In the genomic region with DNA sequence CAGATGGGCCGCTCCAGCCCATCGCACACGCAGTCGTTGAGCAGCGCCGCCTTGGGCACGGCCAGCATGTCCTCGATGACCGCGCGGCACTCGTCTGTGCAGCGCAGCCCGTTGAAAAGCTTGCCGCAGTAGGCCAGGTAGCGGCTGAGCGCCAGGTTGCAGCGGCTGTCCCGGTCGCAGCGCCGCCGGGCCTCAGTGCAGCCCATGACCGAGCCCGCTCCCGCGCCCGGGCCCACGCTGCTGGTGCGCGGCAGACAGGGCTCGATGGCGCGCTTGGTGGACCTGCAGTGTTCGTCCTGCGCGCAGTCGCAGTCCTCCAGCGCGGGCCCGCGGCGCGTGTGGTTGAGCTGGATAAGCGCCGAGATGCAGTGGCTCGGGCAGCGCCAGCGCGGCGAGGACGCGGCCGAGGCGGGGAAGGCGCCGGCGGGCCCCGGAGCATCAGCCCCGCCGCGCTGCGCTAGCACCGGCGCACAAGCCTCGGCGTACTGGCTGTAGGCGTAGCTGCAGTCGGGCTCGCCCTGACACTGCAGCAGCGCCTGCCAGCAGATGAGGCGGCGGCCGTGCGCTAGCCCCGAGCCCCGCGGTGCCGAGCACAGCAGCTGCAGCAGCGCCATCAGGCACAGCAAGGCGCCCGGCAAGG, we compare ENCODE assay signal across 8 mouse cellular contexts. TPM values are rescaled to one million over a fixed set of nuclear protein-coding genes. Genes with fewer than 3 reads are reported as not detected.
DNase-seq lines count a peak whose midpoint lies in the region; ATAC-seq and TF ChIP-seq lines count a peak whose summit lies in the region.

No protein-coding gene starts in this region.

- TF ChIP-seq EP300 in stomach, postnatal 0 days (optimal IDR thresholded peaks at IDR 0.05): no peak

- ATAC-seq in hindbrain, postnatal 0 days: peak; percentile 71
- peak; percentile 80 for ATAC-seq in midbrain, embryonic 15.5 days (replicated peaks)
- peak; percentile 13; the same call in 1 of the 2 replicates for ATAC-seq in stomach, postnatal 0 days (ENCODE audit: low FRiP score, low TSS enrichment)

- peaks cover 7% of the 10 kb centered on the region for H3K4me1 ChIP-seq in hindbrain, postnatal 0 days (ENCODE audit: insufficient read depth, low read length)
- H3K4me1 ChIP-seq in limb, embryonic 10.5 days: peaks cover 51% of the 10 kb centered on the region
- H3K4me1 ChIP-seq in midbrain, embryonic 15.5 days: peaks cover 54% of the 10 kb centered on the region
- H3K4me1 ChIP-seq in stomach, postnatal 0 days (replicated peaks; ENCODE audit: control insufficient read depth, insufficient read depth): no peaks in the 10 kb centered on the region

- peak overlapping the region; percentile 85 for H3K9ac ChIP-seq in hindbrain, postnatal 0 days (replicated peaks; ENCODE audit: low read length)
- H3K9ac ChIP-seq in midbrain, embryonic 15.5 days: peak overlapping the region; percentile 77
- H3K9ac ChIP-seq in stomach, postnatal 0 days (ENCODE audit: low read length): peak overlapping the region; percentile 94

- H3K36me3 ChIP-seq in hindbrain, postnatal 0 days (ENCODE audit: insufficient read depth, low read length): no peaks in the 10 kb centered on the region
- H3K36me3 ChIP-seq in limb, embryonic 10.5 days: peaks cover 12% of the 10 kb centered on the region
- H3K36me3 ChIP-seq in midbrain, embryonic 15.5 days (replicated peaks): no peaks in the 10 kb centered on the region
- no peaks in the 10 kb centered on the region for H3K36me3 ChIP-seq in stomach, postnatal 0 days (ENCODE audit: control insufficient read depth, insufficient read depth, low read length)

- H3K4me3 ChIP-seq in hindbrain, postnatal 0 days (ENCODE audit: low read length): peak overlapping the region; percentile 77
- peak overlapping the region; percentile 98 for H3K4me3 ChIP-seq in limb, embryonic 10.5 days
- peak overlapping the region; percentile 77 for H3K4me3 ChIP-seq in midbrain, embryonic 15.5 days
- H3K4me3 ChIP-seq in stomach, postnatal 0 days (ENCODE audit: low read depth, low read length): peak overlapping the region; percentile 73

- peak; percentile 6 for DNase-seq in cerebellum, adult 11-12 months
- DNase-seq in cerebellum, adult 9-10 months: no peak
- DNase-seq in cerebellum, postnatal 10 days: peak; percentile 82 to 85
- DNase-seq in gastrocnemius, postnatal 14 days: peak; percentile 66
- peak; percentile 91 for DNase-seq in hindbrain, postnatal 0 days (ENCODE audit: low spot score)
- peak; percentile 76 for DNase-seq in limb, embryonic 10.5 days (ENCODE audit: low spot score)
- peak; percentile 52 for DNase-seq in stomach, postnatal 0 days (ENCODE audit: low spot score)

- no peaks in the 10 kb centered on the region for H3K9me3 ChIP-seq in hindbrain, postnatal 0 days (ENCODE audit: low read length)
- no peaks in the 10 kb centered on the region for H3K9me3 ChIP-seq in limb, embryonic 10.5 days (replicated peaks)
- H3K9me3 ChIP-seq in midbrain, embryonic 15.5 days: no peaks in the 10 kb centered on the region
- no peaks in the 10 kb centered on the region for H3K9me3 ChIP-seq in stomach, postnatal 0 days (ENCODE audit: control insufficient read depth, low read length)

- intact Hi-C loops in gastrocnemius, postnatal 14 days (cut with DNase I; ENCODE audit: low total_unique reads): loop anchor here (5.0 to 10.0 kb wide), 2 partner anchors 281 to 291 kb away; no protein-coding TSS in a partner anchor

- no peaks in the 10 kb centered on the region for H3K27me3 ChIP-seq in hindbrain, postnatal 0 days (ENCODE audit: insufficient read depth, low read length)
- H3K27me3 ChIP-seq in limb, embryonic 10.5 days (ENCODE audit: low read depth, poor library complexity, severe bottlenecking): no peaks in the 10 kb centered on the region
- 0 out of 2 replicates have a peak, but pooled peaks cover 5% of the 10 kb centered on the region for H3K27me3 ChIP-seq in midbrain, embryonic 15.5 days (replicated peaks)
- H3K27me3 ChIP-seq in stomach, postnatal 0 days (ENCODE audit: control insufficient read depth, insufficient read depth, low read length): no peaks in the 10 kb centered on the region; the same call in 1 of the 2 replicates

- TF ChIP-seq CTCF in hindbrain, postnatal 0 days (IDR thresholded peaks at IDR 0.05; ENCODE audit: low read depth): peak; percentile 28; the same call in 1 of the 2 replicates
- no peak for TF ChIP-seq CTCF in stomach, postnatal 0 days (IDR thresholded peaks at IDR 0.05; ENCODE audit: low read depth)

- WGBS in hindbrain, postnatal 0 days: under 1% methylated on average over 57 of the region's 82 CpGs
- WGBS in limb, embryonic 10.5 days: under 1% methylated on average over 82 of the region's 82 CpGs
- WGBS in midbrain, embryonic 15.5 days: under 1% methylated on average over 82 of the region's 82 CpGs
- under 1% methylated on average over 68 of the region's 82 CpGs for WGBS in stomach, postnatal 0 days

- peak overlapping the region; percentile 91 for H3K27ac ChIP-seq in hindbrain, postnatal 0 days
- H3K27ac ChIP-seq in limb, embryonic 10.5 days: peak overlapping the region; percentile 100
- peak overlapping the region; percentile 88 for H3K27ac ChIP-seq in midbrain, embryonic 15.5 days
- H3K27ac ChIP-seq in stomach, postnatal 0 days (replicated peaks): peak overlapping the region; percentile 98

- peak overlapping the region; percentile 85 for H3K4me2 ChIP-seq in hindbrain, postnatal 0 days (ENCODE audit: low read depth, low read length)
- H3K4me2 ChIP-seq in midbrain, embryonic 15.5 days: peak overlapping the region; percentile 98
- peak overlapping the region; percentile 83 for H3K4me2 ChIP-seq in stomach, postnatal 0 days (replicated peaks; ENCODE audit: low read depth)

RNA-seq across cellular contexts. Expression of a gene that starts 0.9 kb away (rescaled TPM):
- total RNA-seq in gastrocnemius, postnatal 14 days (2021): 10 to 100 TPM; 34.7 to 46.8 TPM
- 60.3 and 81.2 TPM in 2 replicates for total RNA-seq in hindbrain, postnatal 0 days (2014; rRNA removed)
- 16.5 and 17.3 TPM in 2 replicates for polyA plus RNA-seq in hindbrain, postnatal 0 days (2015; fragmentation: Nextera tagmentation; extraction: Ambion mirVana)
- polyA plus RNA-seq in limb, embryonic 10.5 days (2016; fragmentation: Nextera tagmentation; extraction: Ambion mirVana): 143 and 161 TPM in 2 replicates
- 15.1 and 23.1 TPM in 2 replicates for polyA plus RNA-seq in midbrain, embryonic 15.5 days (2015; fragmentation: Nextera tagmentation; extraction: Ambion mirVana)
- 62.4 and 78.9 TPM in 2 replicates for polyA plus RNA-seq in stomach, postnatal 0 days (2015; fragmentation: Nextera tagmentation; extraction: Ambion mirVana)

Comparison
In these comparisons a context has a peak if more than half of its experiments do, and no peak if none do; other contexts are left out.
1. ATAC-seq: peak in every context shown above with its lines; median percentile 80 in midbrain, embryonic 15.5 days; 71 in hindbrain, postnatal 0 days; 13 in stomach, postnatal 0 days.